In the genomic region with DNA sequence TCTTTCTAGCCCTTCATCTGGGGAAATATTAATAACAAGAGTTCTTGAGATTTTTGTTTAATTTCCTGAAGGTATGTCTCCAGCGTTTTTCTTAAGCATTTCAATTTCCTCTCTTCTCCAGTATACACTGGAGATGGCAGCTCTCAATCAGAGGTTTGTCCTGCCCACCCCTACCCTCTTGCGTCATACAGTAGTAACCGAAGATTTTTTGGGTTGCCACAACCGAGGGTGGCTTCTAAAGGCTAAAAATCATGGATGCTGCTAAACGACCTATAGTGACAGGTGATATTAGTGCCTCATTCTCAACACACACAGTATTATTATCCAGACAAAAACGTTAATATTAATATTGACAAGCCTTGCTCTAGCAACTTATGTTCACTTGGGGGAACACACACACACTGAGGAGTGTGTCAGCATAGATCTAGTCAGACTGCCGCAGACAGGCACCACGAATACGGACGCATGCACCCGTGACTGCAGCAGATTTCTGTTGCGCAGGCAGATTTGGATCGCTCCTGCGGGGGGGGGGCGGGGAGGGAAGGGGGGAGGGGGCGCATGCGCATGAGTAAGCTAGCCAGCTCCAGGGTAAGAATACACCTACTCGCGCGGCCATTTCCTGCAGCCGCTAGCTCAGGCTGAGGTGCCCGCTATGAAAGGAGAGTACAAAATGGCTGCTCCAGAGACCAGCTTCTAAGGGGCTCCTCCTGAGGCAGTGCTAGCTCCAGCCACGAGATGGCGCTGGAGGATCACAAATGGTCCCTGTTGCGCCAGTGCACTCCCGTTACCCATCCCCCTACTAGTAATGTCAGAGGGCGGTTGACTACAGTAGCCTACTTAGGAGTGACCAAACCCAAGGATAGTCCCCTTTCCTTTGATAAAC, we compare ENCODE assay signal across 8 mouse cellular contexts. TPM values are rescaled to one million over a fixed set of nuclear protein-coding genes. Genes with fewer than 3 reads are reported as not detected.
DNase-seq lines count a peak whose midpoint lies in the region; ATAC-seq lines count a peak whose summit lies in the region.

No protein-coding gene starts in this region.

- no peaks in the 10 kb centered on the region for H3K4me1 ChIP-seq in hindbrain, embryonic 11.5 days (replicated peaks; ENCODE audit: control insufficient read depth, insufficient read depth, low read length)

- no peak overlapping the region for H3K27ac ChIP-seq in hindbrain, embryonic 11.5 days (ENCODE audit: low read depth, low read length)

- no peaks in the 10 kb centered on the region for H3K27me3 ChIP-seq in hindbrain, embryonic 11.5 days (ENCODE audit: control insufficient read depth, insufficient read depth, low read length)

- no peak overlapping the region; the same call in 1 of the 2 replicates for H3K9ac ChIP-seq in hindbrain, embryonic 11.5 days (ENCODE audit: low read depth, low read length)

- H3K4me2 ChIP-seq in hindbrain, embryonic 11.5 days (replicated peaks; ENCODE audit: low read depth, low read length), result peak overlapping the region; percentile 29

- H3K9me3 ChIP-seq in hindbrain, embryonic 11.5 days (ENCODE audit: control insufficient read depth, low read length), result no peaks in the 10 kb centered on the region

- ATAC-seq in frontal cortex, adult (ENCODE audit: low TSS enrichment), result peak; percentile 99
- peak; percentile 99 for ATAC-seq in hindbrain, embryonic 11.5 days (ENCODE audit: low FRiP score)

- peak; percentile 84 for DNase-seq in MEL-GATA-1-ER (ENCODE audit: extremely low read depth, low read depth)
- DNase-seq in cerebellum, adult 8-10 months, result peak; percentile 93
- DNase-seq in hindbrain, embryonic 11.5 days (ENCODE audit: low spot score), result peak; percentile 94
- peak; percentile 94 to 95 for DNase-seq in layer of hippocampus, postnatal 10 days (ENCODE audit: low spot score in 2 of 2)
- peak; percentile 94 for DNase-seq in lung, postnatal 10 days
- peak; percentile 88 for DNase-seq in ovary, postnatal 36 days (ENCODE audit: low spot score)
- DNase-seq in thymus, postnatal 25 days, result peak; percentile 93

- H3K4me3 ChIP-seq in hindbrain, embryonic 11.5 days (ENCODE audit: low read depth, low read length), result peak overlapping the region; percentile 21

- H3K36me3 ChIP-seq in hindbrain, embryonic 11.5 days (ENCODE audit: control insufficient read depth, insufficient read depth, low read length), result no peaks in the 10 kb centered on the region

- WGBS in hindbrain, embryonic 11.5 days, result 21% methylated on average over 22 of the region's 27 CpGs

RNA-seq across cellular contexts. Expression of a gene that starts 20.7 kb away (rescaled TPM):
- polyA plus RNA-seq in hindbrain, embryonic 11.5 days (2014; fragmentation: Nextera tagmentation; extraction: Ambion mirVana), result 5.8 and 6.1 TPM in 2 replicates
- total RNA-seq in layer of hippocampus, postnatal 10 days (2021), result 1 to 10 TPM; 1.0 to 1.7 TPM

RNA-seq across cellular contexts. Expression of a gene that starts 29.1 kb away (rescaled TPM):
- polyA plus RNA-seq in hindbrain, embryonic 11.5 days (2014; fragmentation: Nextera tagmentation; extraction: Ambion mirVana), result not detected in 2 replicates
- total RNA-seq in layer of hippocampus, postnatal 10 days (2021), result under 1 TPM; 0.65 to 0.80 TPM

RNA-seq across cellular contexts. Expression of a gene that starts 56.7 kb away (rescaled TPM):
- 0.27 and 0.90 TPM in 2 replicates for polyA plus RNA-seq in hindbrain, embryonic 11.5 days (2014; fragmentation: Nextera tagmentation; extraction: Ambion mirVana)
- 10 to 100 TPM; 25.5 to 28.1 TPM for total RNA-seq in layer of hippocampus, postnatal 10 days (2021)
